Mouse (Mus musculus) left cerebral cortex, postnatal 14 days (tissue): ENCODE measurements around the gene Tmem254c. TPM values are rescaled to one million over a fixed set of nuclear protein-coding genes. Genes with fewer than 3 reads are reported as not detected.
"Not testable (repeated sequence)": the region's sequence is repeated elsewhere in the genome, so short reads cannot be mapped to it uniquely, and the experiment has no call there.

ENCODE experiments used
- DNase-seq, 2 experiments: peaks; one replicate each; pipeline ENCODE4 v3.0.0; 2021 to 2022; ENCODE audit warnings: low spot score in 2 of 2, mixed read lengths in 1 of 2
- intact Hi-C: fragments of 180-260 bp; cut with DNase I; formaldehyde crosslinking; loops from one replicate; pipeline ENCODE4 v1.15.1; 2025
- long read RNA-seq, 2 experiments: library from polyadenylated mRNA; stranded (forward); transcript quantifications; one replicate each; pipeline ENCODE4 v2.0.0; 2021
- total RNA-seq, 2 experiments: library from RNA; stranded (reverse); gene quantifications; 2 replicates each; pipeline ENCODE4 v1.2.3; 2021

The Tmem254c gene
- total RNA-seq = 10 to 100 TPM; 56.7 to 64.3 TPM
- long read RNA-seq, experiment 1, transcript Tmem254c-202 (4 exons, 1,211 nt) = major isoform, 30 of 35 reads
- long read RNA-seq, experiment 1, partial matches to known transcripts = 0 of 35 reads
- long read RNA-seq, experiment 1, other reads (novel, unspliced or antisense) = 1 of 35 reads
- long read RNA-seq, experiment 2, transcript Tmem254c-201 (4 exons, 1,066 nt) = minor isoform, 5 of 30 reads
- long read RNA-seq, experiment 2, transcript Tmem254c-202 (4 exons, 1,211 nt) = major isoform, 24 of 30 reads
- long read RNA-seq, experiment 2, partial matches to known transcripts = 0 of 30 reads
- long read RNA-seq, experiment 2, other reads (novel, unspliced or antisense) = 1 of 30 reads

DNA sequence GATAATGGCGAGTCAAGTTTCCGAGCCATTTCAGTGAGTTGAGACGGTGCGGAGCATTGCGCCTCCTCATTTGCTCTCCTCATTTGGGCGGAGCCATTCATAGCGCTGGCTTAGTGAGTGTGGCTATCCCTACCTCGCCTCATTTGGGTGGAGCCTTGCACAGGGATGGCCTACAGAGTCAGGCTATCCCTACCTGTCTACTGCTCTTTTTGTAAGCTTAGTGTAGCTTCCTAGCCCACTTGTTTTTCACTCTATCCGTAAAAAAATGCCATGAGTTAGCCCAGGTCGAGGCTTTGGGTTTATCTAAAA is at the start of gene Tmem254c:
Tmem254c (minus strand) TSS at position 31 of the 309 bp plus-strand sequence.
- DNase-seq, intact Hi-C loops: not testable (repeated sequence)

DNA sequence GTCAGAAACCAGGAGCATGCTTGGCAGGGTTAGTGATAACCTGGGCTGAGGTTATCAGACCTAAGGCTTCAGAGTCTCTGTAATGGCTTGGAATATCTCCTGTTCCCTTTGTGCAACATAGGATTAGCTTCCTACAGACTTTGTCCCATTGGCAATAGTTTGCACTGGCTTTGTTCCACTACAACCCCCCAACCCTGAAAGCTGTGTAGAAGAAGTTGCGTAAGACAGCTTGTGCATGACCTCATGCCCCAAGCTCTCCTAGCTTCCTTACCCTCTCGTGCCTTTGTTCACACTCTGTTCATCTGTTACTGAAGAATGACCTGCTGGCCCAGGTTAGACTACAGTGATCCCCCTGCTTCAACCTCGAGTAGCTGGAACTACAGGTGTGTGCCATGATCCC is 30.5 kb upstream of the Tmem254c start:
- DNase-seq, intact Hi-C loops: not testable (repeated sequence)

DNA sequence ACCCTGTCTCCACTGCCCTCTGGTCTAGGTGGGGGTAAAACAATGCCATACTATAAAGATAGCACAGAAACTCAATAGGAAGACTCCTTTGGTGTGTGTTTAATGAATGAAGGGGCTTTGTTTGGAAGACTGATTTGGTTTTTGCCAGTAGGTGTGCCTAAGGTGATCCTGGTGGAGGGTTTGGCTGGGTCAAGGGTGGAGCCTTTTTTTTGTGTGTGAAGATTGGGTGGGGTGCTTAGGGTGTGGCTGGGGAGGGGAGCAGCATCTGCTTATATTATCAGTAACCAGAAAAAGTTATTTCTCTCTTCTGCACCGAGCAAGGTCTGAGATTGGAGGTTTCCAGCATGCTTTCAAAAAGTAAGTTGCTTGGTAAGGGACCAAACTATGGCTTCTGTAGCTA is 14.8 kb upstream of the Tmem254c start, which contains the start of gene Cphx3:
Cphx3 (plus strand) TSS at position 301 of the 400 bp plus-strand sequence.
- intact Hi-C loops, DNase-seq: not testable (repeated sequence)

DNA sequence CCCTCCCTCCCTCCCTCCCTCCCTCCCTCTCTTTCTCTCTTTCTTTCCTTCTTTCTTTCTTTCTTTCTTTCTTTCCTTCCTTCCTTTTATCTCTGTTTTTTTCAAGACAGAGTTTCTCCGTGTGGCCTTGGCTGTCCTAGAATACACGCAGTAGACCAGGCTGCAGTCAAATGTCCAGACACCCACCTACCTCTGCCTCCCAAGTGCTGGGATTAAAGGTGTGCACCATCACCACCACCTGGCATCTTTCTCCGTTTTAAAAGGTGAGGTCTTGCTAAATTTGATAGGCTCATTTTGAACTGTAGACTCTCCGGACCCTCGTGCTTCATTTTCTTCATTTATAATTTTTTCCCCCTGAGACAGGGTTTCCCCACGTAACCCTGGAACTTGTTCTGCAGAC is 14.1 kb upstream of the Tmem254c start, which contains the start of gene Cphx2:
Cphx2 (plus strand) TSS at position 301 of the 400 bp plus-strand sequence.
- DNase-seq, intact Hi-C loops: not testable (repeated sequence)

DNA sequence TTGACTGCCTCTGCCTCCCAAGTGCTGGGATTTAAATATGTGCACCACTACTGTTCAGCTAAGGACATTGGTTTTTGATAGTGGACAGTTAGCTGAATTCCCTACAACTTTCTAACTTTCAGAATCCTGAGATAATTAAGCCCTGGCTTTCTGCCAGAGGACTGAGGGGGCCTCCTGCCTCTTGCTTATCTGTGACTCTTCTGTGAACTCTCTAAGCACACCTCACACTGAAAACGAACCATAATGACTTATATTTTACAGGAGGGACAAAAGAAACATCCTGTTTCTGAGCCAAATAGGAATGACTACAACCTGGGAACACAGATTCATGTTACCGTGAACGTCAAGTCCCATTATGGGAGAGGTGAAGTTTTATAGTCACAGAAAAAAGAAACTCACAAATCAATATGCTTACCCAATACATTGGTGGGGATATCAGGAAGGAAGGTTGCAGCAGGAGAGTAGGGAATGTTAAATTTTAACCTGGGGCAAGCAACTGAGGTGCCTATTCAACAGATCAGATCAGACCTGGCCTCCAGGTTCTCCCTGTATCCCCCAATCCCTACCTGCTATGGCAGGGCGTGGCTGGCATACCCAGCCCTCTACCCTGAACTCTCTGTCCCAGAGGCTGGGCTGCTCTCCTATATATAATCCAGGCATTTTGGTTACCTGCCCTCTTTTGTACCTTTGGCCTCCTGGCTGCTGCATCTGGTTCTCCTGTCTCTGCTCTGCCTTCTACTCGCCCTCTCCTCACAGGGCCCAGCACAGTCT is 9.7 kb upstream of the Tmem254c start:
- DNase-seq, intact Hi-C loops: not testable (repeated sequence)

DNA sequence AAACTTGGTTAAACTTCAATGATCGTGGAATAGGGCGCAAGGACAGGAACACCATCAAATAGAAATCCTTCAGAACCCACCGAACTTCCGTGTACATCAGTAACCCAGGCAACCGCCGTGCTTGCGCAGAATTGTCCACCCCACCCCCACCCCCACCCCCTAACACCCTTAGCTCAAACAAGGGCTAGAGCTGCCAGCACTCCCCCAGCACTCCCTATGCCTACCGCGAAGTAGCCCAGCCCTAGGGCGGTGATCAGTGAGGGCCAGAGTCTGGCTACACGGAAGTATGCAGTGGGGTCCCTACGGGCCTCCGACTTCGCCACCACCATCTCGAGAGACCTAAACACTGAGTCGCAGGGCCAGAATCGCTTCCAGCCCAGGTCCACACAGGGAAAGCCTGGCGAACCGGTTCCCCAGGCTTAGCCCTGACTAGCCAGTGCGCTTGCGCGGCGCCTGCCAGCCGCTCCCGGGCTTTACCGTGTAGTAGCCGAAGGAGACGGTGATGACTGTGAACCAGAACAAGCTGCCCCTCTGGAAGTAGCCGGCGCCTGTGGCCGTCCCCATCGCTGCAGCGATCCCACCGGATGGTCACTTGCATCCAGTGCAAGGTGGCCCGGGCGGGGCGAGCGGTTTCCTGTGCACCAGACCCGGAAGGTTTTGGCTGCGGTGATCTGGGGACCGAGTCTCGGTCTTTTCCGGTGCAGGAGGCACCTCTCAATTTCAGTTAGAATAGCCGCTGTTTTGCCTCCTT is 406 bp downstream of the Tmem254c start:
- intact Hi-C loops, DNase-seq: not testable (repeated sequence)

DNA sequence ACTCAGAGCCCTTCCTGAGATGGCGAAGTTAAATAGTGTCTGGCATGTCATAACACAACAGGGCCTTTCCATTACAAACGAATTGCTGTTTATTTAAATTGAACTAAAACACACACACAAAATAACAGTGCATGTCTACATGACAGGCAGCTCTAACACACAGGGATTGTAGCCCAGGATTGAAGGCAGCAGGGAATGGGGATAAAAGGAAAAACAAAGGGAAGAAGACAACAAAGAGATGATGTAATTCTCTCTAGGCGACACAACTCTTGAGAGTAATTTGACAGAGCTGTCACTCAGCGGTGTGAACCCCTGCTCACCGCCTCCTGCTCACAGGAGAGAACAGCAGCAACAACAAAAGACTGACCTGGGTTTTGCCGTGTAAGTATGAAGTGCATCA is 7.8 kb downstream of the Tmem254c start:
- intact Hi-C loops, DNase-seq: not testable (repeated sequence)

DNA sequence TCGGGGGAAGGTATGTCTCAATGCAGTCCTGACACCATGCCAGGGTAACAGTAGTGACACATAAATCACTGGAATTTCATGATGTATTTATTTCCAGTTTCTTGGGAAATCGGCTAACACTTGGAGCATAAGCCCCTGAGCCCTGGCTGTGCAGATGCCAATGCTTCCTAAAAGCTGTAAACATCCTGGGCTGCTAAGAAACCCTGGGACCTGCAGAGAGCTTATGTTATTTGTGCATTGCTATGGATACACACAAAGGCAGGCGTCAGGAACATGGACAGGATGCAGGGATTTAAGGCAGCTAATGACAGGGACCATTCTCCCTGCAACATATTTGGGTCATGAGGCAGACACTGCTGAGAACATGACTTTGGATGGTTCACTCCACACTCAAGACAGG is 9.0 kb downstream of the Tmem254c start:
- DNase-seq, intact Hi-C loops: not testable (repeated sequence)

DNA sequence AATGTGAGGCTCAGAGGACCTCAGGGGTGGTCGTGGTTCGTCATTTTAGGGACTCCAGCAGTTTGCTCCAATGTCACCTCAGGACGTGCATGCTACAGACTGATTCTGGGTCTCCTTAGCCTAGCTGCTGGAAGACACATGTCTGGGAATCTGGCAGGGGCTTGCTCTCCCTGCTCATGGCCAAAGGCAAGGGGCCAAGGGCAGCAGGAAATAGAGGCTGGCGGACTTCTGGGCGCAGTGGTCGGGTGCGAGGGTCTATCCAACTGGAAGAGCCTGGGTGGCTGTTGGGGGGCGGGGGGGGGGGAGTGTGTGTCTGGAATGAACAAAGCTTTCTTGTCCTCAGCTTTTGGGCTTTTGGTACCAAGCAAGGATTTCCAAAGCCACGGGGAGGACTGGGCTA is 18.4 kb downstream of the Tmem254c start:
- DNase-seq, intact Hi-C loops: not testable (repeated sequence)

DNA sequence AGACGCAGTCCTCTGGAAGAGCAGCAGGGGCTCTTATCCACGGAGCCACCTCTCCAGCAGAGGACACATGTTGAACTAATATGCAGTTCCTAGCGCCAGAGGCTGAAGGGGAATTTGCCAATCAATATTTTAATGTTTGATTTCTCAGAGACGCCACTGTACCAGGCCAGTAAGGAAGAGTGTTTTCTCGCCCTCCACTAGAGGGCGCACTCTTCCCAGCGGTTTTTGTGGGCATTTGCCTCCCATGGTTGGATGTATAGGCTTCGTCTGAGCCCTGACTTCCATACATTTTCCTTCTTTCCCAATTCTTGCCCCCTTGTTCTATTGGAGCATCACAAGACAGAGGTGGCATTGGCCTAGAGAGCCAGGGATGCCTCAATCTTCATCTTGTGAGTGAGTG is 20.1 kb downstream of the Tmem254c start:
- DNase-seq, intact Hi-C loops: not testable (repeated sequence)

DNA sequence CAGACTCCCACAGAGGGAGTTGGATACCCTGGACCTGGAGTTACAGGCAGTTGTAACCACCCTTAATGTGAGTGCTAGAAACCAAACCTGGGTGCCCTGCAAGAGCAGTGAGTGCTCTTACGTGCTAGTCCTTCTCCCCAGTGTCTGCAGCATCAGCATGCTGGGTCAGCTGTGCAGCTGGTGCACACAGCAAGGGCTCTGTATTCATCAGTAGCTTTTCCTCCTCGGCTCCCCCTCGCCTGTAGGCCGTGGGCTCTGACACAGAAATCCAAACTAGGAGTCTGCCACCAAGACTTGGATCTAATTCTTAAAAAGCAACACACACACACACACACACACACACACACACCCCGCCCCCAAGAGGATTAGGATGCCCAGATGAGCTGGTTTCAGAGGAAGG is 22.1 kb downstream of the Tmem254c start:
- intact Hi-C loops, DNase-seq: not testable (repeated sequence)

DNA sequence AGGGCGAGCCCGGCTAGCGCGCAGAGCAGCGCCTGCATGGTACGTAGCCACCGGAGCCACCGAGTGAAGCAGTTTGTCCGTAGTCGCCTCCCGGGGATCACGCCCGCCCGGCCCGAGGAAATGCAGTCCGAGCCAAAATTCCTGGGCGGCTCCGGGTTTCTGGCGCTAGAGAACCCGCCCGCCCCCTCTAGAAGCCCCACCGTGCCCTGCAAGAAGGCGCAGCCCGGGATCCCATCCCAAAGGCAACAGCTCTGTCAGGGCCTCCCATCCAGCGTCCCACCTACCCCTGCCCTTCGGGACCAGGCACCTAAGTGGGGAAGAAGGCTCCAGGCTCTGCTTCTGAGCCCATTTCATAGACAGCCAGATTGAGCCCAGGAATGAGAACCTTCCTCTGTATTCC is 24.5 kb downstream of the Tmem254c start, which contains the start of gene Gm9780:
Gm9780 (minus strand) TSS at position 101 of the 400 bp plus-strand sequence.
- intact Hi-C loops, DNase-seq: not testable (repeated sequence)

DNA sequence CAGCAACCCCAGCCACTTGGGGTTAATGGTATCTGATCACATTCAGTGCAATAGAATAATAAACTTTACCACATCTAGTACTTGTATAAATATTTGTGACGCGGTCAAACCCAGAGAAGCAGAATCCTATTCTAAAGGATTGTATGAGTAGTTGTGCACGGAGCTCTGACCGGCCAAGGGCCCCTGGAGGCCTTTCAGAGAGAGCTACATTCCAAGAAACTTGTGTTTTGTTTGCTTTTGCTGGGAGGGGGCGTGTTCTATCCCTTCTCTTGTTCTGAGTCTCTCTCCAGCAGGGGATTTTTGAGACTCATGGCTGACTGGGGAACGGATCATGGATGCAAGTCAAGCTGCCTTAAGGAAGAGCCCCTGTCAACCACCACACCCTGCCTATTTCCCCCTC is 31.7 kb downstream of the Tmem254c start:
- DNase-seq, intact Hi-C loops: not testable (repeated sequence)

DNA sequence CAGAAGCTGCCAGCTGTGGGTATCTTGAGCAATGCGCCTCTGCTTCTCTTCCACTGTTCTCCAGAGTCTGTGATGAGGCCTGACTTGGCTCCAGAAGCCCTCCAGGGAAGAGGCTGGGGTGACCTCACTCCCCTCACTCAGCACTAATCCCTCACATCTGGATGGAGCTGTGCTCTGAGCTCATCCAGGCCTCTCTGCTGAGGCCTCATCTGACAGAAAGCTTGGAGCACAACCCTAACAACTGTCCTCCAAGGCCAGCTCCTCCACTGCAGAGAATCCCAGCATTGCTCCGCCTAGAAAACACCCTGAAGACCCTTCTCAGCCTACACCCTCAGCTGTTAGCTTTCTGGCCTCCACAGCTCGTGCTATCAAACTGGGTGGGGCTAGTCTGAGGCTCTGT is 32.8 kb downstream of the Tmem254c start:
- intact Hi-C loops, DNase-seq: not testable (repeated sequence)

DNA sequence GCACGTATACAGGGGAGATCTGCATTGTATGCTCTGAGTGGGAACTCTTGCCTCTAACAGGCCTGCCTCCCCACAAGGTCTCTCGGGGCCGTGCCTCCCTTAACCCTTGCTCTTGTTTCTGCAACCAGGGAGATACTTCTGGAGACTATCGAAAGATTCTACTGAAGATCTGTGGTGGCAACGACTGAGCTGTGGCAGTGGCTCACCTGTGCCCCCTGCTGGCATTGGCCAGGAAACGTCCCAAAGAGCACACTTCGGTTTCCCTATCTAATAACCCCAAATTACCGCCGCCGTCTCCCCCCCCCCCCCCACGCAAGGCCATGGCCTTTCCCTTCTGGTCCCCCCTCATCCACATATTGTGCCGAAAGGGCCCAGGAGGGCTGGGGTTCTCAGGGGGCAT is 41.5 kb downstream of the Tmem254c start:
- intact Hi-C loops, DNase-seq: not testable (repeated sequence)

DNA sequence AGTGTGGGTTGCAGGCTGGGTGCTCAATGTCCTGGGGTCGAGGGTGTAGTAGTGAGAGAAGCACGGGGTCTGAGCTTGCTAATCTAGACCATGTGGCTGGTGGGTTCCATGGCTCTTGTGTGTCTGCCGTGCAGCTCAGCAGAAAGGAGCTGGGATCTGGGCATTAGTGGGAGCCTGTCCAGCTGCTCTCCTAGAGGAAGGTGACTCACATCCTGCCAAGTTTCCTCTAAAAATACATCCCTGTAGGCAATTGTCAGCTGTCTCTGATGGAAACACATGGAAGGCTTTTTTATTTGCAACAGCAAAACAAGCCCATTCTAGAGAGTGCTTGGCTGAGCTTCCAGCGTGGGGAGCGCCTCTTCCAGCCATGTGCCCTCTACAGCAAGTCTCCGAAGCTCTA is 44.3 kb downstream of the Tmem254c start:
- DNase-seq, intact Hi-C loops: not testable (repeated sequence)

DNA sequence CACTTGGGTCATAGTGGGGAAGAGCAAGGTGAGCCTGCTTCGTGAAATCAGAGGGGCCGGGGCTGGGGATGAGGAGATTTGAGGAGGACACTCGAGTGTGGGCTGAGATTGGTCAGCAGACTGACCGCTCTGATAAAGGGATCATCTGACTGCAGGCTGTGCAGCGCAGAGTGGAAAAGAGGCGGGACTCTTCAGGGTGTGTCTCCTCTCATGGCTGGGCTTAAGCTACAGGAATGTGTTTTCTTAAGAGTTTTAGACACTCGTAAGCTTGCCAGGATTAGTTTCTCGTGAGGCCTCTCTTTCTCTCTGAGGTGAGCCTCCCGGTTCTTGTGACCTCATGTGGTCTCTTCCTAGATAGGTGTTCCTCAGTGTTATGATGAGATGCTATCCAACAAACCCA is 45.6 kb downstream of the Tmem254c start:
- intact Hi-C loops, DNase-seq: not testable (repeated sequence)

DNA sequence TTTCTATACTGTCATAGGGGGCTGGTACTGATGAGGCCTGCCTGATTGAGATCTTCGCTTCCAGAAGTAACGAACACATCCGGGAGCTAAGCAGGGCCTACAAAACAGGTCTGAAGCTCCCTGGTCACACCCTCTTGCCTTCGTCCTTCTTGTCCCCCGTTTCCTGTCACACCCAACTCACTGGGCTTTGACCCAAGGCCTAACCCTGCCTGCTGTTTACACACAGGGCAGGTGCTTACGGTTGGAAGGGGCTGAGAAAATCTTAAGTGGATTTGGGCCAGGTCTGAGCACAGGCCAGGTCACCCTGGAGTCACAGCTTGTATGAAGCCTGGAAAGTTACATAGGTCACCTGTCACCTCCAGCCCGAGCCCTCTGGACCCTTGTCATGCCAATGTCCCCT is 50.7 kb downstream of the Tmem254c start:
- intact Hi-C loops, DNase-seq: not testable (repeated sequence)
